Comparison of ENCODE assay signal across 10 mouse cellular contexts in genomic region chr2:27926478-27927165, GRCm38 (mm10). TPM values are rescaled to one million over a fixed set of nuclear protein-coding genes. Genes with fewer than 3 reads are reported as not detected.
A peak's percentile ranks its signal among the peaks of the same experiment; 100 is the strongest.
DNase-seq lines count a peak whose midpoint lies in the region; ATAC-seq and TF ChIP-seq lines count a peak whose summit lies in the region.
"Had no signal": no experiment of that assay in that cellular context is flagged by ENCODE, and none has a peak within 500 bp of the region (broad histone marks: within the 10 kb centered on the region; RNA-seq: fewer than 3 reads in every experiment).

No protein-coding gene starts in this region.

- H3K4me1 ChIP-seq in embryonic facial prominence, embryonic 11.5 days (ENCODE audit: control insufficient read depth, insufficient read depth, low read length) = no peaks in the 10 kb centered on the region; the same call in none of the 2 replicates
- no peaks in the 10 kb centered on the region for H3K4me1 ChIP-seq in olfactory bulb, adult 2 months (ENCODE audit: control insufficient read depth, insufficient read depth, low read length)
- H3K4me1 ChIP-seq: midbrain, embryonic 12.5 days had no signal

- 0 out of 2 replicates have a peak, but pooled peaks have one; percentile 14 for ATAC-seq in embryonic facial prominence, embryonic 11.5 days (replicated peaks; ENCODE audit: insufficient number of reproducible peaks, low FRiP score, low TSS enrichment, low read depth)

- no peak overlapping the region for H3K4me2 ChIP-seq in embryonic facial prominence, embryonic 11.5 days (ENCODE audit: low read depth, low read length)
- H3K4me2 ChIP-seq: embryonic facial prominence, embryonic 15.5 days; midbrain, embryonic 12.5 days had no signal

- DNase-seq in ovary, postnatal 36 days (ENCODE audit: low spot score) = peak; percentile 52
- DNase-seq in ovary, adult 18-20 months (ENCODE audit: low spot score) = no peak
- peak; percentile 60 for DNase-seq in adrenal gland, postnatal 25 days
- DNase-seq in embryonic facial prominence, embryonic 11.5 days (ENCODE audit: low spot score) = peak; percentile 66
- peak; percentile 69 to 70 for DNase-seq in heart, postnatal 36 days
- DNase-seq in left cerebral cortex, postnatal 36 days (ENCODE audit: low spot score in 2 of 2) = peak; percentile 49 to 65
- no peak for DNase-seq in spleen, adult 18-20 months

- no peak for TF ChIP-seq POLR2A in olfactory bulb, adult 2 months (IDR thresholded peaks at IDR 0.05; ENCODE audit: insufficient read depth, low read depth, low read length)

- no peak overlapping the region for H3K4me3 ChIP-seq in embryonic facial prominence, embryonic 11.5 days (ENCODE audit: low read depth, low read length)
- H3K4me3 ChIP-seq in olfactory bulb, adult 2 months (ENCODE audit: insufficient read depth, low read depth, low read length) = no peak overlapping the region
- H3K4me3 ChIP-seq: embryonic facial prominence, embryonic 15.5 days; midbrain, embryonic 12.5 days had no signal

- no peaks in the 10 kb centered on the region for H3K27me3 ChIP-seq in embryonic facial prominence, embryonic 11.5 days (ENCODE audit: control insufficient read depth, insufficient read depth, low read length)
- H3K27me3 ChIP-seq: embryonic facial prominence, embryonic 15.5 days; midbrain, embryonic 12.5 days had no signal

- H3K36me3 ChIP-seq in embryonic facial prominence, embryonic 11.5 days (replicated peaks; ENCODE audit: control insufficient read depth, insufficient read depth, low read depth, low read length) = no peaks in the 10 kb centered on the region
- H3K36me3 ChIP-seq: midbrain, embryonic 12.5 days had no signal

- WGBS in embryonic facial prominence, embryonic 11.5 days = 45% methylated on average over 7 of the region's 7 CpGs
- WGBS in olfactory bulb, adult 2 months = 43% methylated on average over 7 of the region's 7 CpGs

- intact Hi-C loops in heart, postnatal 36 days (cut with DNase I) = loop anchor here (1.0 to 10.0 kb wide), 4 partner anchors 48 to 491 kb away; partner anchors contain the start of gene Olfm1
- intact Hi-C loops in left cerebral cortex, postnatal 36 days (cut with DNase I) = loop anchor here (2.0 to 5.0 kb wide), 3 partner anchors 48 to 376 kb away; no protein-coding TSS in a partner anchor

- H3K27ac ChIP-seq in embryonic facial prominence, embryonic 11.5 days (replicated peaks; ENCODE audit: low read depth, low read length) = no peak overlapping the region
- H3K27ac ChIP-seq in olfactory bulb, adult 2 months (ENCODE audit: insufficient read depth, low read depth, low read length) = no peak overlapping the region
- H3K27ac ChIP-seq: embryonic facial prominence, embryonic 15.5 days; midbrain, embryonic 12.5 days had no signal

- H3K9me3 ChIP-seq in embryonic facial prominence, embryonic 11.5 days (replicated peaks; ENCODE audit: control insufficient read depth, low read length) = no peaks in the 10 kb centered on the region
- H3K9me3 ChIP-seq: embryonic facial prominence, embryonic 15.5 days; midbrain, embryonic 12.5 days had no signal

- H3K9ac ChIP-seq in embryonic facial prominence, embryonic 11.5 days (replicated peaks; ENCODE audit: low read length) = no peak overlapping the region
- H3K9ac ChIP-seq: embryonic facial prominence, embryonic 15.5 days; midbrain, embryonic 12.5 days had no signal

- peak; percentile 34; the same call in 1 of the 2 replicates for TF ChIP-seq CTCF in olfactory bulb, adult 2 months (IDR thresholded peaks at IDR 0.05; ENCODE audit: insufficient read depth, low read depth, low read length)

RNA-seq across cellular contexts. Expression of gene Col5a1, which starts 40.4 kb away (rescaled TPM):
- total RNA-seq in adrenal gland, postnatal 25 days (2021) = 60.7 and 62.0 TPM in 2 replicates
- polyA plus RNA-seq in embryonic facial prominence, embryonic 11.5 days (2014; fragmentation: Nextera tagmentation; extraction: Ambion mirVana) = 29.0 and 32.0 TPM in 2 replicates
- 10 to 100 TPM; 35.8 to 42.4 TPM for total RNA-seq in heart, postnatal 36 days (2021)
- 1 to 10 TPM; 7.0 to 8.9 TPM for total RNA-seq in left cerebral cortex, postnatal 36 days (2021)
- not detected in 2 replicates for polyA plus RNA-seq in olfactory bulb, adult 2 months (2012; ENCODE audit: insufficient read depth, insufficient read length, low replicate concordance, missing spikeins)

Comparison
In these comparisons a context has a peak if more than half of its experiments do, and no peak if none do; other contexts are left out.
1. DNase-seq: peak in ovary, postnatal 36 days (single experiment), adrenal gland, postnatal 25 days (single experiment), embryonic facial prominence, embryonic 11.5 days (single experiment), heart, postnatal 36 days (2 of 2) and left cerebral cortex, postnatal 36 days (2 of 2); none in ovary, adult 18-20 months (single experiment) and spleen, adult 18-20 months (0 of 2).